Mouse (Mus musculus): ENCODE results near the gene Cntn5.

DNA sequence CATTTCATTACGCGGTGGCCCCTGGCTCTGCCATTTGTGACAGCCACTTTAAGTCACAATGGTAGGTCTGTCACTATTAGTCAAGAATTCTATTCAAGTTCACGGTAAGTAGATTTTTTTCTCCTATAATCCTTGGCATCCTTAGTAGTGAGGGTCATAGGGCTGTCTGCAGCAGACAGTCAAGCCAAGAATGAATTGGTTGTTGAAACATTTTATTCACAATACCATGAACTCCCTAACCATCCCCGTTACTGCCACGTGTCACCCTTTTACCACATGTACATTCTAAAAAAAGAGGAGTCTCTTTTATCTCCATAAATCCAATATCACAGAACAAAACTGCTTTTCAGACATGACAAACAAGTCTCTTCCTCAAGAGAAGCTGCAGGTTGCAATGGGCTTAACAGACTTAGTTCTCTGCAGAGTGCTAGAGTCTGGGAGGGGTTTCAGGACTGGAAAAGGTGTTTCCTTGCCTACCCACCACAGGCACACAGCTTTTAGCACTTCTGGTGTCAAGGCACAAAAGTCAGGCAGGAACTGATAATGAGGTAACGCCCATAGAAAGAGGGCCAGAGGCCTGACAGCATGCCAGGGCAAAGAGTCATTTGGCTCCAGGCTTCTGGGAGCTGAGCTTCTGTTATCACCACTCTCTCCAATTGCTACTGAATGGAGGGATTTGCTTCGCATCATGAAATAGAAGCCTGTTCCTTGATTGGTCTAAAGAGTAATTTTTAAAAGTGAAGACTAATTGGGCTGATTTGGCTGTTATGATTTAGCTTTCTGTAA, 259.3 kb downstream of the Cntn5 start:
- TF ChIP-seq POLR2A (IDR thresholded peaks at IDR 0.05; ENCODE audit: borderline replicate concordance, insufficient read depth, low read length): no peak
- no peak for TF ChIP-seq CTCF (IDR thresholded peaks at IDR 0.05; ENCODE audit: borderline replicate concordance, insufficient read depth, low read depth, low read length)

Measured in cerebellum, adult 2 months (tissue).